Mouse (Mus musculus) telencephalon, adult 2 months (tissue): ENCODE results near the gene Mrc2.

Experiments
- DNase-seq: peaks from one replicate; pipeline ENCODE4 v3.0.0-alpha.2; 2011; ENCODE audit warnings: low read depth, low spot score

Mrc2 gene

GRCm38 (mm10) chr11:105385266-105385665 is 92.8 kb downstream of the Mrc2 start:
- peak; percentile 78 for DNase-seq

GRCm38 (mm10) chr11:105388636-105389035 is 96.2 kb downstream of the Mrc2 start:
- peak; percentile 80 for DNase-seq

GRCm38 (mm10) chr11:105390290-105390689 is 97.8 kb downstream of the Mrc2 start:
- peak; percentile 46 for DNase-seq
